29 mouse cellular contexts compared by ENCODE assay signal in the genomic region with DNA sequence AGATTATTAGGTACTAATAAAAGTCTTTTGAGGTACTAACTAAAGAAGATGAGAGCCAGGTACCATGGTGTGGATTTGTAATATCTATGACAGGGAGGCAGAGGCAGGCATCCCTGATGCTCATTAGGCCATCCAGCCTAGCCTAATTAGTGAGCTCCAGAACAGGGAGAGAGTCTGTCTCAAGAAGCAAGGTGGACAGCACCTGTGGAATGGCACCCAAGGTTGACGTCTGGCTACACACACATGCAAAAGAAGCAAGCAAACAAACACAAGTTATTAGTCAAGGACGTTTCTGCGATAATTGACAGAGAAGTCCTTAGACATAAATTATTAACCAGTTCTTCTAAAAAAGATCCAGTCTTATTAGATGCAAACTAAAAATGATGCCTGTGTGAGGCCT.
"Had no signal": no experiment of that assay in that cellular context is flagged by ENCODE, and none has a peak within 500 bp of the region (broad histone marks: within the 10 kb centered on the region; RNA-seq: fewer than 3 reads in every experiment).

No protein-coding gene starts in this region.

- H3K9me3 ChIP-seq: heart, embryonic 12.5 days; heart, embryonic 13.5 days; heart, embryonic 15.5 days; hindbrain, embryonic 10.5 days; hindbrain, embryonic 12.5 days; hindbrain, embryonic 13.5 days; hindbrain, embryonic 15.5 days; intestine, embryonic 15.5 days; kidney, embryonic 15.5 days had no signal

- H3K27me3 ChIP-seq: heart, embryonic 12.5 days; heart, embryonic 13.5 days; heart, embryonic 15.5 days; hindbrain, embryonic 12.5 days; hindbrain, embryonic 13.5 days; hindbrain, embryonic 15.5 days; intestine, embryonic 15.5 days; kidney, embryonic 15.5 days had no signal

- H3K36me3 ChIP-seq: heart, embryonic 12.5 days; heart, embryonic 13.5 days; heart, embryonic 15.5 days; hindbrain, embryonic 10.5 days; hindbrain, embryonic 12.5 days; hindbrain, embryonic 13.5 days; hindbrain, embryonic 15.5 days; intestine, embryonic 15.5 days; kidney, embryonic 15.5 days had no signal

- H3K4me3 ChIP-seq: heart, embryonic 12.5 days; heart, embryonic 13.5 days; heart, embryonic 15.5 days; hindbrain, embryonic 10.5 days; hindbrain, embryonic 12.5 days; hindbrain, embryonic 13.5 days; hindbrain, embryonic 15.5 days; intestine, embryonic 15.5 days; kidney, embryonic 15.5 days; layer of hippocampus, adult 2 months; left cerebral cortex, adult 2 months had no signal

- H3K4me1 ChIP-seq: heart, embryonic 12.5 days; heart, embryonic 13.5 days; heart, embryonic 15.5 days; hindbrain, embryonic 12.5 days; hindbrain, embryonic 13.5 days; hindbrain, embryonic 15.5 days; intestine, embryonic 15.5 days; kidney, embryonic 15.5 days had no signal

- DNase-seq: heart, postnatal 14 days; heart, postnatal 36 days; heart, postnatal 4 days; kidney, adult 11 months; kidney, adult 18-20 months; kidney, adult 2 months; kidney, adult 8-10 months; kidney, adult 9 months; kidney, postnatal 10 days; kidney, postnatal 14 days; kidney, postnatal 25 days; kidney, postnatal 36 days; kidney, postnatal 4 days; layer of hippocampus, adult 9-11 months; layer of hippocampus, postnatal 36 days had no signal

- H3K27ac ChIP-seq: heart, embryonic 13.5 days; heart, embryonic 15.5 days; hindbrain, embryonic 10.5 days; hindbrain, embryonic 12.5 days; hindbrain, embryonic 13.5 days; hindbrain, embryonic 14.5 days; hindbrain, embryonic 15.5 days; hindbrain, postnatal 0 days; intestine, embryonic 15.5 days; kidney, embryonic 15.5 days; kidney, postnatal 0 days; layer of hippocampus, adult 2 months; left cerebral cortex, adult 2 months had no signal
